Mouse (Mus musculus) kidney, adult 2 months (tissue): ENCODE results near the gene 5830473C10Rik.

Experiments used
- CTCF ChIP-seq: fragments of 200-500 bp; conservative IDR thresholded peaks from 2 replicates; pipeline ENCODE4 v1.5.1; 2011; ENCODE audit warnings: low read depth, mild to moderate bottlenecking, control low read depth, low read length, moderate library complexity, mixed read lengths; ENCODE audit not compliant: insufficient read depth, insufficient read length
- POLR2A ChIP-seq: fragments of 200-500 bp; IDR thresholded peaks from one replicate; pipeline ENCODE4 v1.6.1; 2011; ENCODE audit warnings: low read depth, low read length, control low read depth

- TF ChIP-seq POLR2A (no peak), CTCF (no peak)
Measured at GRCm38 (mm10) chr5:90640286-90641217, 79.6 kb downstream of the 5830473C10Rik start, which contains the start of gene Rassf6.
